Mouse (Mus musculus): ENCODE results near the gene 0610040J01Rik. TPM values are rescaled to one million over a fixed set of nuclear protein-coding genes. Genes with fewer than 3 reads are reported as not detected.

Gene 0610040J01Rik
- total RNA-seq (2021) = 10 to 100 TPM; 11.9 to 15.4 TPM
- long read RNA-seq, experiment 1, transcript 0610040J01Rik-201 (4 exons, 2,008 nt) = major isoform, 17 of 19 reads
- long read RNA-seq, experiment 1, partial matches to known transcripts = 1 of 19 reads
- long read RNA-seq, experiment 1, other reads (novel, unspliced or antisense) = 1 of 19 reads
- long read RNA-seq, experiment 2, transcript 0610040J01Rik-201 (4 exons, 2,008 nt) = major isoform, 11 of 18 reads
- long read RNA-seq, experiment 2, partial matches to known transcripts = 0 of 18 reads
- long read RNA-seq, experiment 2, other reads (novel, unspliced or antisense) = 7 of 18 reads

GRCm38 (mm10) chr5:63811819-63812508, at the start of gene 0610040J01Rik:
0610040J01Rik (plus strand) TSS chr5:63812363.
- DNase-seq (ENCODE audit: low spot score) = peak; percentile 65

DNA sequence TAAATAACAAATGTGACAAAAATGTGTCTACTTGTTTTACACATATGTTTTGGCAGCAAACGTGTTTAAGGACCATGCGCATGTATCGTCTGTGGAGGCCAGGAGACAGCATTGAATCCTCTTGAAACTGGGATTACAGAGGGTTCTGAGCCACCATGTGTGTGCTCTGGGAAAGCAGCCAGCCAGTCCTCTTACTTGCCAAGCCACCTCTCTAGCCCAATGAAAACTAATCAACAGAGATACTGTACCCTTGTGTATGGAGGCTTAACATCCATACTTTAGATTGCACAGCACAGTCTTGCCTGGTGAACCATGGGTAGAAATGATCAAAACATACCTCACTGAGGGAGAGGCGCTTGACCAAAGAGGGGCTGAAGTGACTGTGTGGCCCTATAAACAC, 46.3 kb upstream of the 0610040J01Rik start:
- no peak for DNase-seq (ENCODE audit: low spot score)

- DNase-seq (ENCODE audit: low spot score) = no peak
Observed at GRCm38 (mm10) chr5:63766715-63767114, 45.4 kb upstream of the 0610040J01Rik start.

DNA sequence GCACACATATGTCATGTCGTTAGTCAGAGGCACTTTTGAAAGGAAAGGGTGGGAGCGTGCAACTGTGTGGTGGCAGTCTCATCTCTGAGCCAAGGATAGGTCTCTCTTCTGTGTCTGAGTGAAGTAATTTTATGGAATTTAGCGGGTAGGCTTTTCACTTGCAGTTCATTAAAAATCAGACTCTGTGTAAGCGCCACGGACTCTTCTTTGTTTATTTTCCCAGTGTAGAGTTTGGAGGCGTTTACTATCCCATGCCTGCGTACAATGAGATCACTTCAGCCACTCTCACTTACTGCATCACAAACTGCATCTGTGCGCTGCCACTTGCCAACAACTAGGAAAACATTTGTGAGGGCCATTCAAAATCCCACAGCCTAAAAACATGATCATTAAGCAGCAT, 44.7 kb upstream of the 0610040J01Rik start:
- DNase-seq (ENCODE audit: low spot score) = no peak

GRCm38 (mm10) chr5:63768220-63768619, 43.9 kb upstream of the 0610040J01Rik start:
- DNase-seq (ENCODE audit: low spot score) = no peak

GRCm38 (mm10) chr5:63772971-63773370, 39.2 kb upstream of the 0610040J01Rik start:
- DNase-seq (ENCODE audit: low spot score) = no peak

- DNase-seq (ENCODE audit: low spot score) = no peak
Observed at GRCm38 (mm10) chr5:63773603-63774002, 38.6 kb upstream of the 0610040J01Rik start.

DNA sequence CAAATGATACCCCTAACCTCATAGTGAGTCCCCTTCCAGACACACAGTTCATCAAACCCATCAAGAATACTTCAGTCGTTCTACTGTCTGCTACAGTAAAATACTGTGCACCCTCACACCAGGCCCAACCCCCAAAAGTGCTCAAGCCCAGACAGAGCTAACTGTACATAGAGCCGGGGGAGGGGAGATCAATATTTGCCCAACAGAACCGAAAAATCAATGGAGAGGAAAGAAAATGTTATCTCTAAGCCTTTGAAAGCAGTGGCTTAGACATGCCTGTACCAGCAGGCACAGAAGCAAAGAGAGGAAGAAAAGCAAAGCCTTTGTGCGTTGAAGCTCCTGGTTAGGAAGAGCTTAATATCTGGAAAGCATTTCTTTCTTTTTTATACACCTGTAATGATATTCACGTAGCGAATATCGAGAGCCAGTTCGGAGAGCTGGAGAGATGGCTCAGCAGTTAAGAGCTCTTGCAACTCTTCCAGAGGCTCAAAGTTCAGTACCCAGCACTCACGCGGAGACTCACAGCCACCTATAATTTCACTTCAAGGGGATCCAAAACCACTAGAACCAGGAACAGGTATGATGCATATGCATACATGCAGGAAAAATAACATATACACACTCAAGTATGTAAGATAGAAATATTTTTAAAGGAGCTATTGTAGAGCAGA, 23.9 kb upstream of the 0610040J01Rik start:
- no peak for DNase-seq (ENCODE audit: low spot score)

- DNase-seq (ENCODE audit: low spot score) = no peak
Observed at GRCm38 (mm10) chr5:63812509-63812865, 324 bp downstream of the 0610040J01Rik start.

DNA sequence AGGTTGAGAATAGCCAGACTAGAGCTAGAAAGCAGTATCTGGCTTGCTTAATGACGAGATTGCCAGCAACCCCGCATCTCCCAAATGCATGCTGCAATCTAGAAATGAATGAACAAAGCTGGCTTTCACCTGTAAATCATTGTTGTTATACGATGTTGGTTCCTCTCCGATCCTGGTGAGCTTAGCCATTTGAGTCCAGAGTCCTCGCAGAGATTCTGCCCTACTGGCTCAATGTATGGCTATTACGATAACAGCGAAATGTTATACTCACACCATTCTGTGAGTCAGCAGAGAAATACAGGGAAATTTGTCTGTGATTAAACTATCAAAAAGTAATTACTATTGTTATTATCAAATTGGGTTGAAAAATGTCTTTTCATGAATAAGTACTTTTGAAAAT, 4.5 kb downstream of the 0610040J01Rik start:
- no peak for DNase-seq (ENCODE audit: low spot score)

DNA sequence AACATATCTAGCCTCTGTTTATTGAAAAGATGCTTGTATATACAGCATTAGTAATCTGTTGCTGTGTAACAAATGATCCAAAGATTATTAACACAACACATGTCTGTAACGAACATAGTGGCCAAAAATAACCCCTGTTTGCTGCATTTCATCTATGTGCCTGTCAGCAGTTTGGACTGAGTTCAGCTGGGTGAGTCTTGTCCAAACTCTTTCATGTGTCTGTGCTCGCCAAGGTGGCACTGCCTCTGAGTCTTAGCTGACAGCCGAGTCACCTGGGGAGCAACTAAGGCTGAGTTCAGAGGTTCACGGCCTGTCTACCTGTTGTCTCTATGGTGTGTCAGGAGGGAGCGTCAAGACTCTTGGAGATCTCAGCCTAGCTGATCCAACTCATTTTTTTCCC, 5.1 kb downstream of the 0610040J01Rik start:
- peak; percentile 58 for DNase-seq (ENCODE audit: low spot score)

DNA sequence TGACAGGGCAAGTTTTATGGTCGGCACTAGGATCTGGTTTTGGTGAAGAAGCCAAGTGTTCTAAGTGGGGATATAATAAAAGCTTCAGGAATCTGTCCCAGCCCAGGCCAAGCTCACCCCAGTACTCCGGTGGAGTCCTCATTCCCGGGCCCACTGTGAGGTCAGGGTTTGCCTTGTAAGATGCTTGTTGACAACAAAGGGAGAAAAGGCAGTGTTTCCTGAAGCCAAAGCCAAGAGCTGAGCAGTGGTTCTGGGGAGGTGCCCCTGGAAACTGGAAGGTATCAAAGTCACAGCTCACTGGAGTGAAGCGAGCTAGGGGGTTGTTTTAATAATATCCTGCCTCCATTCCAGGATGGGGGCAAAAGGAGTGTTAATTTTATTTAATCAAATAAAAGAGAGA, 6.8 kb downstream of the 0610040J01Rik start:
- DNase-seq (ENCODE audit: low spot score) = no peak

DNA sequence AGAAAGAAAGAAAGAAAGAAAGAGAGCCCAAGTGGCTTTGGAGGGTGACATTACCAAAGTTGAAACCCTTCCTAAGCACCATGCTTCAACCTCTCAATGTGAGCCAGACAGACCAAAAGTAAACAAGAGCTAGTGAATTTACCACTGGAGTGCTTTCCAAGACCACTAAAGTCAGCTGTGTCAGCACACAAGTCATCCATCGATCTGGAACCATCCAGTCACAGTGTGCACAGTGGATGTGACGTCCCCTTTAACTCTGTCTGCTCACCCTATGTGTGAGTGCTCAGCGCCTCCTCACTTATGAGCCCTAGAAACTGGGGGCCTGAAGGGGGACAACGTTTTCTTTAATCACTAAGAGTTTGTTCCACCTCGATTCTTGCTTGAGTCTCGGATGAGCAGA, 7.4 kb downstream of the 0610040J01Rik start:
- DNase-seq (ENCODE audit: low spot score) = no peak

DNA sequence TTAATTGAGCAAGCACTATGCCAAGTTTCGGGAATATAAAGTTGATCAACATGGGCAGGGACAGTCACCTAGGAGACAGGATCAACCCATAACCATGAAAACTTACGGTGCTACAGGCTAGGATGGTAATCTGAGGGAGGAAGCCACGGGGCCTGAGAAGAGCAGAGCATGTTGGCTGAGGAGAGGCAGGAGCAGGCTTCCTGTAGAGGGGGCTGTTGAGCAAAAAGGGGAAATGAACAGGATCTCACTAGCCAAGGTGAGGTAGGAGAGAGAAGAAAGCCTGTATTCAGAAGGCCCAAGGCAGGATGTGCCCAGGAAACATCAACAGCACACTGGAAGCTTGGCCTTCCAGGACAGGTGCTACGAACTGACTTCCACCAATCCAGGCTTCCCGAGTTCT, 9.0 kb downstream of the 0610040J01Rik start:
- DNase-seq (ENCODE audit: low spot score) = no peak

DNA sequence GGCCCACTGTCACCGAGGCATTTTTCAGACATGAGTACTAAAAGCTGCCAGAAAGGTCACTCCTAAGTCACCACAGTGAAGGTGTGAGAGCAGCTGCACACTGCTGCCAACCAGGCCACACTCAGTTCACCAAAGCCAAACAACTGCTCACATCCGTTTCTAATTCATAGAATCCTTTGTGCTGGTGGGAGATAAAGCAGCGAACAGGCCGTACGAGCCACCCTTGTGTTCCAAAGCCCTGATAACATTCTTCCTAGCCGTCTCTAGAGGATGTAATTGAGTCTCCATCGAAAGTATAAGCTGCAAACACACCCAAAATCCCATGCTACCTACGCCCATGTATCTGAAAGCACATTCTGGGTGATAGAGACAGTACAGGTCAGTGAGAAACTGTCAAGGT, 9.7 kb downstream of the 0610040J01Rik start:
- DNase-seq (ENCODE audit: low spot score) = no peak

DNA sequence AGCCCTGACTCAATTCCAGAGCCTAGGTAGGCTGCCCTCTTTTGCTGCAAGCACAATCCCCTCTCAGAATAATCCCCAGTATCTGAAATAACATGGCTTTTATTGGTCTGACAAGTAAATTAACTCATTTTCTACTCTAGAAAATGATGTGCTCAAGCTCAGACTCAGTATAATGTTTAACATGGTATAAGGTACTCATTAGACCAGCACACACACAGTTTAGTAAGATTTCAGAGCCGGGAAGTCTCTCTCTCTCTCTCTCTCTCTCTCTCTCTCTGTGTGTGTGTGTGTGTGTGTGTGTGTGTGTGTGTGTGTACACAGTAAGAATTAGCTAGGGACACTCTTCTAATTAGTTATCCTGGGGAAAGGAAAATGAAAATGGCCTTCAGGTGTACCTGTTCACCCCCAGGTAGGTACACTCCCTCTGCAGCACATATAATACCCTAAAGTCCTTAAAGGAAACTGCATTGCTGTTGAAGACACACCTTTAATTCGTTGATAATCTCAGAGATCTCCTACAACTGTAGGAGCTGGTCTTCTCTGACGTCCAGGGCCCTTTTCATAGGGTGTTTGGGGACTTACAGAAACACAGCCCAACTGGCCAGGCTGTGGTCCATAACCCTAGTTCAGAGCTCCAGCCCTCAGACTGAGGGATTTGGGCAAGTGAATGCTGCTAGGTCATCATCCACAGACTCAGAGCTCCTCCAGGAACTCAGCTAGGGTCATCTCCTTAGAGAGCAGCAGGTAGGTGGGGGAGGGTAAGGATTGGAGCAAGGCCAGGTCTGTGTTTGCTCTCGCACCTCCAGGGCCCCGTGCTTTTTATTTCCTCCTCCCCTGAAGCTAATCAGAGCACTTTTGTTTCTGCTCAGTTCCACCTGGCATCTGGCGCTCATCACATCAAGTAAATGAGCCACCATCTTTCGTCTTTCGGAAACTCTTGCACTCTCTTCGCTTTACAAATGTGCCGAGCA, 11.5 kb downstream of the 0610040J01Rik start:
- no peak for DNase-seq (ENCODE audit: low spot score)

DNA sequence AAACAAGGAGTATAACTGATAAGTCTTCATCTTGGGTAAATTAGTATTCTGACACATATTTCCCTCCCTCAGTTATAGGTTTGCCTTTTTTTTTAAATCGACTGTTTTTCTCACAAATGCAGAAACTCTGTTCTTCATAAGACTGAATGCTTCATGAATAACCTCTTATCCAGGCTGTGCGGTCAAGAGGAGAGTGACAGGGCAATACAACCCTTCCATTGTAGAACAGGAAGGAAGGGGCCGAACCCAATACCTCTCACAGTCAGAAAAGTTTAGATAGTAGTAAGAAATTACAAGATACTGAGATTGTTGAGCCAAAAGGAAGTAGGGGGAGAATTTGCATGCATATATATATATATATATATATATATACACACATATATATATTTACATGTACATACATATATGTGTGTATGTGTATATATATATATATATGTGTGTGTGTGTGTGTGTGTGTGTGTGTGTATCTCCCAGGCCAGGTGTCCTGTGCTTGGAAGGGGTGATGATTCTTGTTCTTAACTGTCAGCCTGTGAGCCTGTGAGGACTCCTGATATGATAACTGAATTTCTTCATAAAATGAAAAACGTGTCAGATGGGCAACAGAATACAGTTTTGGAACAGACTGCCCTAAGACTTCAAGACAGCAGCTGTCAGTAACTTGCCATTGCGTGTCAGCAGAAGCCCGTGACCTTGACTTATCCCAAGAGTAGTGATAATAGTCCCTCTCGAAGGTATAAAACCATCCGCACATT, 12.6 kb downstream of the 0610040J01Rik start:
- no peak for DNase-seq (ENCODE audit: low spot score)

DNA sequence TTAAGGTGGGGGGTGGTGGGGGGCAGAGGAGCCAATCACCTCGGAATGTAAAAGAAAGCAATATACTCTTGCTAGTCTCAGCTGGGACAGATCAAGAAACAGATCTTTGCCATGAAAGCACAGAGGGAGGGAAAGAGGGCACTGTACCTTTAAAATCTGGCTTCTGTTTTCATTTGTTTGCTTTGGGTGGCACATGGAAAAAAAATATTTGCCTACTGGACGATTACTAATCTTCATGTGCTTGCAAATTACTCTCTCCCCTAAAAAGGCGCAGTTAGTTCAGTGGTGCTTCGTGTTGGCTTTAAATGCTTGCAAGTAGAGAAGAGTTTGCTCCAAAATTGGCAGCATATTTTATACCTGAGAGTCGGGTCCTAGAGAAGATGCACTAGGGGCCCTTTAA, 13.7 kb downstream of the 0610040J01Rik start:
- no peak for DNase-seq (ENCODE audit: low spot score)

GRCm38 (mm10) chr5:63827006-63827405, 14.8 kb downstream of the 0610040J01Rik start:
- no peak for DNase-seq (ENCODE audit: low spot score)

GRCm38 (mm10) chr5:63827415-63828053, 15.4 kb downstream of the 0610040J01Rik start:
- no peak for DNase-seq (ENCODE audit: low spot score)

All from gastrocnemius, adult 18-20 months (tissue).